Mouse (Mus musculus): Measurements from ENCODE around the gene Gm42906. TPM values are rescaled to one million over a fixed set of nuclear protein-coding genes. Genes with fewer than 3 reads are reported as not detected.

The Gm42906 gene
- polyA plus RNA-seq, 2 experiments, result not detected

DNA sequence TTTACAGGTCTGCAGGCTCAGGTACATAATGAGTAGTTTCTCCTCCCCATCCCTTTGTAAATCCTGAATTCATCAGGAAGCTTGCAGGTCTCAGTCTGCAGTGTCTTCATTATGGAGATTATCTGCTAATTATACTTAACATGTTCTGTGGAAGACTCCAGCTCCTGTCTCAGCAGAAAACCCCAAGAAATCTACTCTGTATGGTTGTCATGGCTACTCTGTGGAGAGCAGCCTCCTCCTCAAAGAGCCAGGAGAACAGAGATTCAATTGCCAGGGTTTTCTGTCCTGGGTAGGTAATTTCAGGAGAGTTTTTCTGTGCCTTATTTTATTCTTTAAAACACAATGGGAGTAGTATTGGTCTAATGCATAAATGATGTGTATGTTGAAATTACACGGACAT is 405.0 kb downstream of the Gm42906 start:
- 38% methylated on average over 1 of the region's 1 CpGs for WGBS (ENCODE audit: insufficient replicate concordance)
- Histone ChIP-seq H3K27ac (no peak overlapping the region), H3K9ac (replicated peaks) (no peak overlapping the region), H3K9me3 (ENCODE audit: control insufficient read depth, low read length) (no peaks in the 10 kb centered on the region), H3K4me1 (replicated peaks; ENCODE audit: control insufficient read depth in 2 of 2, insufficient read depth in 2 of 2, low read length in 1 of 2) (peaks cover 0 to 2% of the 10 kb centered on the region in 2 experiments; a peak in 1 of 4 replicates), H3K4me2 (ENCODE audit: low read depth) (no peak overlapping the region), H3K36me3 (replicated peaks; ENCODE audit: control insufficient read depth, insufficient read depth, low read depth) (no peaks in the 10 kb centered on the region), H3K27me3 (ENCODE audit: control insufficient read depth, insufficient read depth, low read length) (no peaks in the 10 kb centered on the region), H3K4me3 (ENCODE audit: insufficient read depth in 1 of 2, low read depth in 2 of 2, low read length in 2 of 2) (no peak overlapping the region)
- TF ChIP-seq CTCF (IDR thresholded peaks at IDR 0.05; ENCODE audit: low read depth) (no peak), EP300 (IDR thresholded peaks at IDR 0.05; ENCODE audit: low read depth) (no peak)
- DNase-seq (ENCODE audit: low read depth in 3 of 3, low spot score in 3 of 3) (no peak), ATAC-seq (ENCODE audit: insufficient read depth) (no peak)

DNA sequence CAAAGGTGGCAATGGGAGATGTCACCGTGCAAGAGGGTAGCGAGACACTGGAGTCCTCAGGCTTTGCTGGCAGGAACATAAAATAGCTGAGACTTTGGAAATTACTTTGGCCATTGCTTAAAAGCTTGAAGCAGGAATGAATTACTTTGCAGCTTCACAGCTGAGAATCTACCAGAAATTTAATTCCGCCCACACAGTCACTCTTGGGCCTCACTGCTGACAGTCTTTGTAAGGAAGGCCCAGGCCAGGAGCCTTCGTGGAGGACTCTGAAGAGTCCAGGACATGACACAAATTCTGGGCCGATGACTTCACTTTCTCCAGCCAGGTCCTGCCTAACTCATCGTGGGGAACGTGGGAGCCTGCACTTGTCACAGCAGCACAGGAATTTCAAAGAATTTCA is 405.9 kb downstream of the Gm42906 start:
- ATAC-seq (ENCODE audit: insufficient read depth) (no peak), DNase-seq (ENCODE audit: low read depth in 3 of 3, low spot score in 3 of 3) (no peak)
- Histone ChIP-seq H3K27ac (no peak overlapping the region), H3K4me1 (replicated peaks; ENCODE audit: control insufficient read depth in 2 of 2, insufficient read depth in 2 of 2, low read length in 1 of 2) (peaks cover 0 to 2% of the 10 kb centered on the region in 2 experiments; a peak in 1 of 4 replicates), H3K27me3 (ENCODE audit: control insufficient read depth, insufficient read depth, low read length) (no peaks in the 10 kb centered on the region), H3K9ac (replicated peaks) (no peak overlapping the region), H3K9me3 (ENCODE audit: control insufficient read depth, low read length) (no peaks in the 10 kb centered on the region), H3K4me2 (ENCODE audit: low read depth) (no peak overlapping the region), H3K36me3 (replicated peaks; ENCODE audit: control insufficient read depth, insufficient read depth, low read depth) (no peaks in the 10 kb centered on the region), H3K4me3 (ENCODE audit: insufficient read depth in 1 of 2, low read depth in 2 of 2, low read length in 2 of 2) (no peak overlapping the region)
- TF ChIP-seq EP300 (IDR thresholded peaks at IDR 0.05; ENCODE audit: low read depth) (no peak), CTCF (IDR thresholded peaks at IDR 0.05; ENCODE audit: low read depth) (no peak)
- 68% methylated on average over 7 of the region's 7 CpGs for WGBS (ENCODE audit: insufficient replicate concordance)

DNA sequence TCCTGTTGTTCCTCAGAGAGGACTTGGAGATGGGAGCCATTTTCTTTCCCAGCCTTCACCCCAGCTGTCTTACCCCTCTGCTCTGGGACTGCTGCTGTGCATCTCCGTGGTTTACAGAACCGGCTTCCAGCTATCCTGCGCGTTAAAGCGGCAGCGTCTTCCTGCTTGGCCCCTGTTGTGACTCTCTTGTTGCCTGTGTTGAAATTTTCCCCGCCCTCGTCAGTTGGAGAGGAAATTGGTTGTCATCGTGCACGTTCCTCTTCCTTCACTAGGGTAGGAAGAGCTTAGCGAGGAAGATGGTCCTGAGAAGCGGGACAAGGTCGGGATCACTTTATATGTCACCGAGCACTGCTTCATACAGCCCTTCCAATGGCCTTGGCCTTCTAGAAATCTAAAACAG is 407.1 kb downstream of the Gm42906 start:
- Histone ChIP-seq H3K36me3 (replicated peaks; ENCODE audit: control insufficient read depth, insufficient read depth, low read depth) (no peaks in the 10 kb centered on the region), H3K4me3 (ENCODE audit: insufficient read depth in 1 of 2, low read depth in 2 of 2, low read length in 2 of 2) (no peak overlapping the region), H3K4me2 (ENCODE audit: low read depth) (no peak overlapping the region), H3K4me1 (replicated peaks; ENCODE audit: control insufficient read depth in 2 of 2, insufficient read depth in 2 of 2, low read length in 1 of 2) (peaks cover 0 to 2% of the 10 kb centered on the region in 2 experiments; a peak in 1 of 4 replicates), H3K27ac (no peak overlapping the region), H3K9ac (replicated peaks) (no peak overlapping the region), H3K9me3 (ENCODE audit: control insufficient read depth, low read length) (no peaks in the 10 kb centered on the region), H3K27me3 (ENCODE audit: control insufficient read depth, insufficient read depth, low read length) (no peaks in the 10 kb centered on the region)
- DNase-seq (ENCODE audit: low read depth in 3 of 3, low spot score in 3 of 3) (no peak), ATAC-seq (ENCODE audit: insufficient read depth) (no peak)
- TF ChIP-seq CTCF (IDR thresholded peaks at IDR 0.05; ENCODE audit: low read depth) (no peak), EP300 (IDR thresholded peaks at IDR 0.05; ENCODE audit: low read depth) (no peak)
- WGBS (ENCODE audit: insufficient replicate concordance), result 23% methylated on average over 14 of the region's 14 CpGs

DNA sequence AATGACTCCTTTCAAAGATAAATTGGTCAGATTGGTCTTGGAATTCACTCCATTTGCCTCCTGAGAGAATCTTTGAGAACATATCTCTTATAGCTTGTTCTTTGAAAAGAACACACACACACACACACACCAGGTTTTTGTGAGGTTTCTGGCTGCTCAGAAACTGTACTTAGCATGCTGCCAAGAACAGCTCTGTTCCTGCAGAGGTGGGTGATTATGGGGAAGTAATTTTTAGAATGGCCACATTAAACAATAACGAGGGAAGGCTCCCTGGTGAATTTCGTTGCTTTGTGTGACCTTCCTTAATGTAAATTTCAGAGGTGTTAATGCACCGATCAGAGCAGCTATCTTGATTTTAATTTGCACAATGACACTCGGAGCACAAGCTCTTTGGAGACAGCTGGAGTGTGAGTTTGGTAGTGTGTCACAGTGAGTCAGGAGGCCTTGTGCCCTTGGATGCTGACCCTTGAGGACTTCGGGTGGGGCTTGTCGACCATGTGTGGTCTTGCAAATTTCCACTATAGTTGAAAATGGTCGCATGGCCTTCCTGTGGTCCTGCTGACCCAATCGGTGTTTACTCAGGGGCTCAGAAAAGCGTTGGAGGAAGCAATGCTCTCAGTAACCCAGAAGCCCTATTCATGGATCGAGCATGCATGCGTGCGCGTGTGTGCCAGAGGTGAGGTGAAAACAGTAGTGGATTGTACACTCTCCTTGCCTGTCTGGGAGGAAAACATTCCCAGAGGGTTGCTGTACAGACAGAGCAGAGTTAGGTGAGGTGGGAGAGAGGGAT is 407.7 kb downstream of the Gm42906 start:
- ATAC-seq (ENCODE audit: insufficient read depth) (no peak), DNase-seq (ENCODE audit: low read depth in 3 of 3, low spot score in 3 of 3) (no peak)
- Histone ChIP-seq H3K4me3 (ENCODE audit: insufficient read depth in 1 of 2, low read depth in 2 of 2, low read length in 2 of 2) (no peak overlapping the region), H3K4me2 (ENCODE audit: low read depth) (no peak overlapping the region), H3K27ac (no peak overlapping the region), H3K27me3 (ENCODE audit: control insufficient read depth, insufficient read depth, low read length) (no peaks in the 10 kb centered on the region), H3K9me3 (ENCODE audit: control insufficient read depth, low read length) (no peaks in the 10 kb centered on the region), H3K4me1 (replicated peaks; ENCODE audit: control insufficient read depth in 2 of 2, insufficient read depth in 2 of 2, low read length in 1 of 2) (peaks cover 0 to 2% of the 10 kb centered on the region in 2 experiments; a peak in 1 of 4 replicates), H3K36me3 (replicated peaks; ENCODE audit: control insufficient read depth, insufficient read depth, low read depth) (no peaks in the 10 kb centered on the region), H3K9ac (replicated peaks) (no peak overlapping the region)
- WGBS (ENCODE audit: insufficient replicate concordance), result 53% methylated on average over 13 of the region's 13 CpGs
- no peak for TF ChIP-seq CTCF (IDR thresholded peaks at IDR 0.05; ENCODE audit: low read depth)
- no peak for TF ChIP-seq EP300 (IDR thresholded peaks at IDR 0.05; ENCODE audit: low read depth)

DNA sequence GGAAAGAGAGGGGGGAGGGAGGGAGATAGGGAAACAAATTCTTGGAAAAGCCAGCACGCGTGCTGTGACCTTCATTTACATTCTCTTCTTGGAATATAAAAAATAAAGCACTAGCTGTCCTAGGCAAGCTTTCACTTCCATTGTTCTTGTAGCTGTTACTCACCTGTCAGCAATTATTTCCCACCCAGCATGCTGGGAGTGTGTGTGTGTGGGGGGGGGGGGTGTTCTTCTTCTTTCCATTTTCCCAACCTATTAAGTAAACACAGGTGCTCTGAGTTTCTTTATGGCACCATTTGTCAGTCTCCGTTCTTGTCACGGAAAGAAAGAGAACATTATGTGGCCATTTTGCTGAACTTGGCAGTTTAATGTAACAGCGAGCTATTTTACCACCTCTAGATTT is 409.0 kb downstream of the Gm42906 start:
- Histone ChIP-seq H3K27ac (no peak overlapping the region), H3K4me1 (replicated peaks; ENCODE audit: control insufficient read depth in 2 of 2, insufficient read depth in 2 of 2, low read length in 1 of 2) (peaks cover 0 to 2% of the 10 kb centered on the region in 2 experiments; a peak in 1 of 4 replicates), H3K9me3 (ENCODE audit: control insufficient read depth, low read length) (no peaks in the 10 kb centered on the region), H3K4me3 (ENCODE audit: insufficient read depth in 1 of 2, low read depth in 2 of 2, low read length in 2 of 2) (no peak overlapping the region), H3K9ac (replicated peaks) (no peak overlapping the region), H3K27me3 (ENCODE audit: control insufficient read depth, insufficient read depth, low read length) (no peaks in the 10 kb centered on the region), H3K4me2 (ENCODE audit: low read depth) (no peak overlapping the region), H3K36me3 (replicated peaks; ENCODE audit: control insufficient read depth, insufficient read depth, low read depth) (no peaks in the 10 kb centered on the region)
- no peak for DNase-seq (ENCODE audit: low read depth in 3 of 3, low spot score in 3 of 3)
- TF ChIP-seq EP300 (IDR thresholded peaks at IDR 0.05; ENCODE audit: low read depth) (no peak), CTCF (IDR thresholded peaks at IDR 0.05; ENCODE audit: low read depth) (no peak)
- WGBS (ENCODE audit: insufficient replicate concordance), result 65% methylated on average over 5 of the region's 5 CpGs
- ATAC-seq (ENCODE audit: insufficient read depth), result no peak
